Mouse (Mus musculus) activated CD4-positive, CD25-positive, alpha-beta regulatory T cell, adult 4 months (primary cell): ENCODE data around the gene Jag2. TPM values are rescaled to one million over a fixed set of nuclear protein-coding genes. Genes with fewer than 3 reads are reported as not detected.

Experiments
- ATAC-seq: one replicate; pipeline ENCODE4 v1.8.0; 2017
- polyA plus RNA-seq, 2 experiments: library from polyadenylated mRNA; unstranded; fragments of 100-300 nt; shearing (Covaris generic); gene quantifications; one replicate each; pipeline ENCODE4 v1.2.1; 2017

Gene Jag2
- under 1 TPM in 1 of 2 experiments, not detected in 1; 0.74 TPM for polyA plus RNA-seq

GRCm38 (mm10) chr12:112929562-112930352 is at the start of gene Jag2:
Jag2 (minus strand) TSS chr12:112929776.
- no peak for ATAC-seq

DNA sequence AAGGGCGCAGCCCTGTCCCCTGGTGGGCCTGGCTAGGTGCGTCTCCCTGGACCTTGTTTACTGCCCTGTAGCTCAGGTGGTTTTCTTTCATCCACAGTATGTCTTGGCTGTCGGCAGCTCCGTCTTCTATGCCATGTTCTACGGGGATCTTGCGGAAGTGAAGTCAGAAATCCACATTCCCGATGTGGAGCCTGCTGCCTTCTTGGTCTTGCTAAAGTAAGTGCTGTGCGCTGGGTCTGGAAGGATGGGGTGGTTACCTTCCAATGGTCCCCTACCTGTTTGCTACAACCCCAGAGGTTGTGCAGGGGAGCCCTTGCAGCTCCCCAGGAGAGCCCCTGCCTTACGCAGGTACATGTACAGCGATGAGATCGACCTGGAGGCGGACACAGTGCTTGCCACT is 47.6 kb upstream of the Jag2 start:
- ATAC-seq: no peak

GRCm38 (mm10) chr12:112976371-112977073 is 46.9 kb upstream of the Jag2 start, which contains the start of gene Btbd6:
Btbd6 (plus strand) TSS chr12:112976482.
- ATAC-seq: peak; percentile 94

DNA sequence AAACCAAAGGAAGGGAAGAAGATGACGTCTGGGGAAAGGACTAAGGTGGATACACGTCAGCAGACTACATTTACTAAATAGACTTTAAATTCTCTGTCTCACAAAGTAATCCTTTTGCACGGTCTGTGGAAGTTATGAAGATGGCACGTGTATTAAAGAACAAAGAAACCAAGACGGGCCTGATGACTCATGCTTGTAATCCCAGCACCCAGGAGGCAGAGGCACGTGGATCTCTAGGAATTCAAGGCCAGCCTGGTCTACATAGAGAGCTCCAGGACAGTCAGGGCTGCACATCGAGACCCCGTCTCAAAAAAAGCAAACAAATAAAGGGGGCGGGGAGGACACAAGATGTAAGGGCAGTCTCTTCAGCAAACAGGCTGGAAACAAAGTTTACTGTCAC is 45.2 kb upstream of the Jag2 start:
- no peak for ATAC-seq

- no peak for ATAC-seq
These were observed 40.0 kb upstream of the Jag2 start for GRCm38 (mm10) chr12:112969616-112970015.

- ATAC-seq: no peak
These were observed 39.4 kb upstream of the Jag2 start for GRCm38 (mm10) chr12:112968943-112969342.

DNA sequence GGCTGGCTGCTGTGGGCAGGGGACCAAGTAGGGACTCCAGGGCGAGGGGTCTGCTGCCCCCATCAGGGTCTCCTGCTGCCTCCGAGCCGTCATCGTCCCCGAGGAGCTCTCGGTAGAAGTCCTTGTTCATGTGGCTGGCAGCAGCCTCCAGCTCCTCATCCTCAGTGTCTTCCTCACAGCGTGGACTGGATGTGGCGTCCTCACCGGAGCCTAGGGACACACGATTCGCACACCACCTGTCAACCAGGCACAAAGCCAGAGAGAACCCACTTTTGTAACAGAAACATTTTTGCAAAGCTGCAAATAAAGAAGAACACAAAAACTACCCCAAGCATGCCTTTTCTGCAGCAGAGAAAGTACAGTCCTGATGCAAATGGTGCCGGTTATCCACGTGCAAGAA is 36.2 kb upstream of the Jag2 start:
- no peak for ATAC-seq

DNA sequence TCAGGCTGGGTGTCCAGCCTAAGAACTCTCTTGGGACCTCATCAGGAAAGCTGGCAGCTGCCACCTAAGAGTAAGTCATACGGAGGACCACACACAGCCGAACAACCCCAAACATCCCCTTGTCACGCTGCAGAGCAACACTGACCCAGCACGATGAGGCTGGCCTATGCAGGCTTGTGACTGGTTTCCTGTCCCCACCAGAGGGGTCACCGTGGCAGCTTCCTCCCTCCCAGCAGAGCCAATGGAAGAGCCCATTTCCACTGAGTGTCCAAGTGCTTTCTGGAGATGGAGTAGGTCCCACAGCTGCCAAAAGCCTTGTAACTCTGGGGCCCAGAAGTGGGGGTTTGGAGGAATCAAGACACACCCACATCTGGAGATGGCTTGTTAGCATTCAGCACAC is 32.3 kb upstream of the Jag2 start:
- ATAC-seq: no peak

DNA sequence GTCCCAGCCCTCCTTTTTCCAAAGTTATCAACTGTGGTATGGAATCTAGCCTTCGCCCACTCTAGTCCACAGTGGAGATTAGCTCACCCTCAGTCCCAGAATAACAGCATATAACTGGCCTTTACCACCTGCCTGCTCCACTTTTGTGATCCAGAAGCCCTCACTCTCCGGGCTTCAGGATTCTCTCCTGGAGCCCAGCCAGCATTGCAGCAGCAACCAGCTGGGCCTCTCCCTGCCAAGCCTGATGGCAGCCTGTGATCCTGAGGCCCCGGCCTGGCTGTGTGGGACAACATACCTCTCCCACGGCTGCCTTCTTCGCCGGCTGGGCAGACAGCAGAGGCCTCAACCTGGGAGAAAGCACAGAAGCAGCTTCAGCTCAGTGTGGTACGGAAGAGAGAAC is 31.9 kb upstream of the Jag2 start:
- no peak for ATAC-seq

- ATAC-seq: peak; percentile 91
These were observed 29.8 kb upstream of the Jag2 start for GRCm38 (mm10) chr12:112959421-112959820.

DNA sequence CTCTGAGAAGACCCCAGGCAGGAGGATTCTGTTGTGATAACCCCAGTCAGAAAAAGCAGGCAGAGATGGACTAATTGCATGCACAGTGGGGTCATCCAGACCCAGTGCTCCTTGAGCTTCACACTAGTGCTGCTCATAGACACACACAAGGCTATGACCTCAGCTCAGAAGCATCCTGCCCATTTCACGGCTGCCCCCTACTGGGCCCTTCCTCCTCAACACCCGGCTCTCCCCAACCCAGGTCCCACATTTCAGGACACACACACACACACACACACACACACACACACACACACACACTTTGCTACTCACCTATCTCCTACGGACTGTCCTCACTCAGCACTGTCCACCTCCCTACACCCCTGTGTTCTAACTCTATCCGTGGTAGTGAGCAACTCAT is 28.7 kb upstream of the Jag2 start:
- peak; percentile 44 for ATAC-seq

DNA sequence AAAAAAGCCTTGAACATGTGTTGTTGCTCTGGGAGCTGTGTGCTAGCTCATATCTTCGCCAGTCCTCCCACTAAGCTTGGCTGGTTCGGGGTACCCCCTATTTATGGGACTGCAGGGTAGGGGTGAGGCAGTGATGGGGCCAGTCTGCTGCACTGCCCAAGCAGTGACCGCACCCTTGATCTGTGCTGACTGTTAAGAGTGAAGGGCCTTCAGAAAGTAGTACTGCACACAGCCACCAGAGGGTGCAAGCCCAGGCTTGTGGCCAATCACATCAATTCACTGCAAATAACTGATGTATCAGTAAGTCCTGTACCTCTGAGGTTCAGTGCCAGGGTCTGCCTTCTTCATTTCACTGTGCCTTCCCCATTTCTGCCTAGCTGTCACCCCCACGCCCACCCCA is 26.2 kb upstream of the Jag2 start:
- ATAC-seq: peak; percentile 50

- no peak for ATAC-seq
These were observed 23.5 kb upstream of the Jag2 start for GRCm38 (mm10) chr12:112952926-112953565.

GRCm38 (mm10) chr12:112952433-112952832 is 22.9 kb upstream of the Jag2 start:
- ATAC-seq: no peak

- ATAC-seq: no peak
These were observed 21.7 kb upstream of the Jag2 start for GRCm38 (mm10) chr12:112951150-112951842.

GRCm38 (mm10) chr12:112950761-112951129 is 21.2 kb upstream of the Jag2 start:
- ATAC-seq: no peak

GRCm38 (mm10) chr12:112950040-112950760 is 20.6 kb upstream of the Jag2 start:
- peak; percentile 75 for ATAC-seq

DNA sequence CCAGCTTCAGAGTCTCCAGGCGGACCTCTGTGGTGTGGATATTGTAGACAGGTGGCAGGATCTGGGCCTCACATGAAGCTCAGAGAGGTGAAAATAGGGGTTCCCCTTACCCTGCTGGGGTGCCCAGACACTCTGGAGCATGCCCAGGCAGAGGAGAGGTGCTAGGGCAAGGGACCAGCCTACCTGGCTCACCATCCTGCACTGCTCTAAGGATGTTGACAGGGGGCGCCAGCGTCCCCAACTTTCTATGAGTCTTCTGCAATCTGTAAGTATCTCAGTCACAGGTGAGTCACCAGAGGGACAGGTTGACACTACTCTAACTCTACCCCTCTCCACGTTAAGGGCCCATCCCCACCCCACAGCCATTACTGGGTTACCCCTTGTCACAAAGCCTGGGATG is 17.7 kb upstream of the Jag2 start:
- ATAC-seq: no peak

- no peak for ATAC-seq
These were observed 14.1 kb upstream of the Jag2 start for GRCm38 (mm10) chr12:112943669-112944068.

GRCm38 (mm10) chr12:112941776-112942713 is 12.5 kb upstream of the Jag2 start, which contains the start of gene Nudt14:
Nudt14 (minus strand) TSS chr12:112942124.
- peak; percentile 80 for ATAC-seq
